Mouse (Mus musculus) c-Kit-positive CD71-positive TER-119-positive erythroid progenitor cells, embryonic 14.5 days (primary cell): Measurements from ENCODE around the gene Rexo1.

Experiments
- DNase-seq: peaks from one replicate; pipeline ENCODE4 v3.0.0-alpha.2; 2013; ENCODE audit warnings: low spot score

The Rexo1 gene

GRCm38 (mm10) chr10:80553997-80554396, 7.4 kb downstream of the Rexo1 start:
- DNase-seq = no peak

GRCm38 (mm10) chr10:80553575-80553974, 7.8 kb downstream of the Rexo1 start:
- peak; percentile 78 for DNase-seq

- DNase-seq = no peak
Observed at GRCm38 (mm10) chr10:80552364-80552763, 9.0 kb downstream of the Rexo1 start.

GRCm38 (mm10) chr10:80549279-80549678, 12.1 kb downstream of the Rexo1 start:
- DNase-seq = no peak

- no peak for DNase-seq
Observed at GRCm38 (mm10) chr10:80548428-80549006, 12.8 kb downstream of the Rexo1 start.

- DNase-seq = no peak
Observed at GRCm38 (mm10) chr10:80547539-80547938, 13.8 kb downstream of the Rexo1 start.

GRCm38 (mm10) chr10:80546945-80547344, 14.4 kb downstream of the Rexo1 start:
- no peak for DNase-seq

GRCm38 (mm10) chr10:80545590-80545989, 15.8 kb downstream of the Rexo1 start:
- no peak for DNase-seq

GRCm38 (mm10) chr10:80543873-80544272, 17.5 kb downstream of the Rexo1 start:
- DNase-seq = no peak

GRCm38 (mm10) chr10:80539493-80539892, 21.9 kb downstream of the Rexo1 start:
- DNase-seq = no peak

- peak; percentile 100 for DNase-seq
Observed at GRCm38 (mm10) chr10:80538710-80539394, 22.5 kb downstream of the Rexo1 start, which contains the start of gene Atp8b3. TSS of gene Atp8b3 (minus strand) at chr10:80539124.

GRCm38 (mm10) chr10:80538180-80538579, 23.2 kb downstream of the Rexo1 start:
- no peak for DNase-seq

GRCm38 (mm10) chr10:80535711-80536110, 25.6 kb downstream of the Rexo1 start:
- DNase-seq = peak; percentile 82

- DNase-seq = peak; percentile 76
Observed at GRCm38 (mm10) chr10:80535071-80535470, 26.3 kb downstream of the Rexo1 start.

- peak; percentile 87 for DNase-seq
Observed at GRCm38 (mm10) chr10:80533704-80534103, 27.7 kb downstream of the Rexo1 start.

- DNase-seq = no peak
Observed at GRCm38 (mm10) chr10:80532783-80533182, 28.6 kb downstream of the Rexo1 start.

GRCm38 (mm10) chr10:80526172-80526571, 35.2 kb downstream of the Rexo1 start:
- DNase-seq = no peak

- DNase-seq = no peak
Observed at GRCm38 (mm10) chr10:80523299-80523698, 38.1 kb downstream of the Rexo1 start.

- no peak for DNase-seq
Observed at GRCm38 (mm10) chr10:80519287-80519686, 42.1 kb downstream of the Rexo1 start.

GRCm38 (mm10) chr10:80513739-80514138, 47.6 kb downstream of the Rexo1 start:
- DNase-seq = no peak

- DNase-seq = no peak
Observed at GRCm38 (mm10) chr10:80510273-80510660, 51.1 kb downstream of the Rexo1 start.

GRCm38 (mm10) chr10:80509412-80510272, 51.7 kb downstream of the Rexo1 start:
- DNase-seq = peak; percentile 76

- peak; percentile 66 for DNase-seq
Observed at GRCm38 (mm10) chr10:80506222-80506621, 55.1 kb downstream of the Rexo1 start.
